Mouse (Mus musculus): Measurements from ENCODE around the gene Coro7. TPM values are rescaled to one million over a fixed set of nuclear protein-coding genes. Genes with fewer than 3 reads are reported as not detected.

The Coro7 gene
- polyA plus RNA-seq, 1 experiment: 6.0 TPM

GRCm38 (mm10) chr16:4678080-4678479 is 1.5 kb downstream of the Coro7 start:
- H3K4me3 ChIP-seq (ENCODE audit: insufficient read depth, poor library complexity, severe bottlenecking): no peak overlapping the region
- no peaks in the 10 kb centered on the region for H3K27me3 ChIP-seq (ENCODE audit: control insufficient read depth, insufficient read depth, insufficient read length)
- H3ac ChIP-seq (ENCODE audit: control insufficient read depth, insufficient read length, low read depth): no peak overlapping the region
- H3K79me2 ChIP-seq (ENCODE audit: control insufficient read depth, insufficient read depth): peaks cover 9% of the 10 kb centered on the region
- no peaks in the 10 kb centered on the region for H3K79me3 ChIP-seq (ENCODE audit: low read depth)
- peaks cover 7% of the 10 kb centered on the region for H3K36me3 ChIP-seq (ENCODE audit: control insufficient read depth, insufficient read depth)
- no peak for TF ChIP-seq FOSL1 (IDR thresholded peaks at IDR 0.05; ENCODE audit: insufficient read depth, low read length, poor library complexity, severe bottlenecking)
- no peak for TF ChIP-seq USF1 (IDR thresholded peaks at IDR 0.05; ENCODE audit: low read depth)
- no peak for TF ChIP-seq MYOD1 (IDR thresholded peaks at IDR 0.05; ENCODE audit: control insufficient read depth, insufficient read length, low read depth)
- no peak for TF ChIP-seq MYOG (IDR thresholded peaks at IDR 0.05; ENCODE audit: control insufficient read depth, extremely low read depth, insufficient read length)
- TF ChIP-seq CTCF (IDR thresholded peaks at IDR 0.05; ENCODE audit: control insufficient read depth, insufficient read depth, insufficient read length): no peak
- no peak for TF ChIP-seq MAX (IDR thresholded peaks at IDR 0.05)
- TF ChIP-seq CEBPB (IDR thresholded peaks at IDR 0.05; ENCODE audit: low read depth): no peak

GRCm38 (mm10) chr16:4676836-4677235 is 2.7 kb downstream of the Coro7 start:
- no peak overlapping the region for H3ac ChIP-seq (ENCODE audit: control insufficient read depth, insufficient read length, low read depth)
- TF ChIP-seq USF1 (IDR thresholded peaks at IDR 0.05; ENCODE audit: low read depth) (no peak), MYOG (IDR thresholded peaks at IDR 0.05; ENCODE audit: control insufficient read depth, extremely low read depth, insufficient read length) (no peak), CEBPB (IDR thresholded peaks at IDR 0.05; ENCODE audit: low read depth) (no peak), MAX (IDR thresholded peaks at IDR 0.05) (no peak), CTCF (IDR thresholded peaks at IDR 0.05; ENCODE audit: control insufficient read depth, insufficient read depth, insufficient read length) (no peak), MYOD1 (IDR thresholded peaks at IDR 0.05; ENCODE audit: control insufficient read depth, insufficient read length, low read depth) (no peak), FOSL1 (IDR thresholded peaks at IDR 0.05; ENCODE audit: insufficient read depth, low read length, poor library complexity, severe bottlenecking) (no peak)
- no peaks in the 10 kb centered on the region for H3K27me3 ChIP-seq (ENCODE audit: control insufficient read depth, insufficient read depth, insufficient read length)
- peaks cover 7% of the 10 kb centered on the region for H3K36me3 ChIP-seq (ENCODE audit: control insufficient read depth, insufficient read depth)
- H3K79me3 ChIP-seq (ENCODE audit: low read depth): no peaks in the 10 kb centered on the region
- H3K4me3 ChIP-seq (ENCODE audit: insufficient read depth, poor library complexity, severe bottlenecking): no peak overlapping the region
- peaks cover 9% of the 10 kb centered on the region for H3K79me2 ChIP-seq (ENCODE audit: control insufficient read depth, insufficient read depth)

GRCm38 (mm10) chr16:4674091-4674490 is 5.5 kb downstream of the Coro7 start:
- no peak overlapping the region for H3K4me3 ChIP-seq (ENCODE audit: insufficient read depth, poor library complexity, severe bottlenecking)
- no peak overlapping the region for H3ac ChIP-seq (ENCODE audit: control insufficient read depth, insufficient read length, low read depth)

GRCm38 (mm10) chr16:4670317-4670716 is 9.3 kb downstream of the Coro7 start:
- no peak for TF ChIP-seq FOSL1 (IDR thresholded peaks at IDR 0.05; ENCODE audit: insufficient read depth, low read length, poor library complexity, severe bottlenecking)
- no peak for TF ChIP-seq CEBPB (IDR thresholded peaks at IDR 0.05; ENCODE audit: low read depth)
- no peak for TF ChIP-seq MAX (IDR thresholded peaks at IDR 0.05)
- no peak for TF ChIP-seq MYOD1 (IDR thresholded peaks at IDR 0.05; ENCODE audit: control insufficient read depth, insufficient read length, low read depth)
- no peak for TF ChIP-seq CTCF (IDR thresholded peaks at IDR 0.05; ENCODE audit: control insufficient read depth, insufficient read depth, insufficient read length)
- no peak for TF ChIP-seq USF1 (IDR thresholded peaks at IDR 0.05; ENCODE audit: low read depth)
- no peak for TF ChIP-seq MYOG (IDR thresholded peaks at IDR 0.05; ENCODE audit: control insufficient read depth, extremely low read depth, insufficient read length)
- Histone ChIP-seq H3K36me3 (ENCODE audit: control insufficient read depth, insufficient read depth) (peaks cover 14% of the 10 kb centered on the region), H3K4me3 (ENCODE audit: insufficient read depth, poor library complexity, severe bottlenecking) (no peak overlapping the region), H3K79me3 (ENCODE audit: low read depth) (no peaks in the 10 kb centered on the region), H3K79me2 (ENCODE audit: control insufficient read depth, insufficient read depth) (no peaks in the 10 kb centered on the region), H3ac (ENCODE audit: control insufficient read depth, insufficient read length, low read depth) (no peak overlapping the region), H3K27me3 (ENCODE audit: control insufficient read depth, insufficient read depth, insufficient read length) (no peaks in the 10 kb centered on the region)

More at GRCm38 (mm10) chr16:4674091-4674490, 5.5 kb downstream of the Coro7 start:
- no peaks in the 10 kb centered on the region for H3K79me3 ChIP-seq (ENCODE audit: low read depth)
- H3K79me2 ChIP-seq (ENCODE audit: control insufficient read depth, insufficient read depth): peaks cover 6% of the 10 kb centered on the region
- TF ChIP-seq CTCF (IDR thresholded peaks at IDR 0.05; ENCODE audit: control insufficient read depth, insufficient read depth, insufficient read length): no peak
- no peak for TF ChIP-seq USF1 (IDR thresholded peaks at IDR 0.05; ENCODE audit: low read depth)
- no peak for TF ChIP-seq FOSL1 (IDR thresholded peaks at IDR 0.05; ENCODE audit: insufficient read depth, low read length, poor library complexity, severe bottlenecking)
- TF ChIP-seq MAX (IDR thresholded peaks at IDR 0.05): no peak
- TF ChIP-seq MYOD1 (IDR thresholded peaks at IDR 0.05; ENCODE audit: control insufficient read depth, insufficient read length, low read depth): no peak
- no peak for TF ChIP-seq CEBPB (IDR thresholded peaks at IDR 0.05; ENCODE audit: low read depth)
- TF ChIP-seq MYOG (IDR thresholded peaks at IDR 0.05; ENCODE audit: control insufficient read depth, extremely low read depth, insufficient read length): no peak
- peaks cover 7% of the 10 kb centered on the region for H3K36me3 ChIP-seq (ENCODE audit: control insufficient read depth, insufficient read depth)
- H3K27me3 ChIP-seq (ENCODE audit: control insufficient read depth, insufficient read depth, insufficient read length): no peaks in the 10 kb centered on the region

- no peaks in the 10 kb centered on the region for H3K79me3 ChIP-seq (ENCODE audit: low read depth)
- no peak overlapping the region for H3K4me3 ChIP-seq (ENCODE audit: insufficient read depth, poor library complexity, severe bottlenecking)
- TF ChIP-seq CTCF (IDR thresholded peaks at IDR 0.05; ENCODE audit: control insufficient read depth, insufficient read depth, insufficient read length): peak; percentile 61
- TF ChIP-seq MYOG (IDR thresholded peaks at IDR 0.05; ENCODE audit: control insufficient read depth, extremely low read depth, insufficient read length): no peak
- no peak for TF ChIP-seq USF1 (IDR thresholded peaks at IDR 0.05; ENCODE audit: low read depth)
- TF ChIP-seq FOSL1 (IDR thresholded peaks at IDR 0.05; ENCODE audit: insufficient read depth, low read length, poor library complexity, severe bottlenecking): no peak
- H3ac ChIP-seq (ENCODE audit: control insufficient read depth, insufficient read length, low read depth): no peak overlapping the region
- no peaks in the 10 kb centered on the region for H3K79me2 ChIP-seq (ENCODE audit: control insufficient read depth, insufficient read depth)
- no peaks in the 10 kb centered on the region for H3K27me3 ChIP-seq (ENCODE audit: control insufficient read depth, insufficient read depth, insufficient read length)
- peaks cover 18% of the 10 kb centered on the region for H3K36me3 ChIP-seq (ENCODE audit: control insufficient read depth, insufficient read depth)
Observed at GRCm38 (mm10) chr16:4667190-4667808, 12.3 kb downstream of the Coro7 start.
